Mouse (Mus musculus): Measurements from ENCODE around the gene Kank3. TPM values are rescaled to one million over a fixed set of nuclear protein-coding genes. Genes with fewer than 3 reads are reported as not detected.

The Kank3 gene
- polyA plus RNA-seq, 1 experiment from 2014 or later, result 23.0 TPM

GRCm38 (mm10) chr17:33798306-33798705, 12.0 kb upstream of the Kank3 start:
- Histone ChIP-seq H3K27ac (replicated peaks; ENCODE audit: low read depth, low read length) (no peak overlapping the region), H3K27me3 (ENCODE audit: control insufficient read depth, insufficient read depth, low read length) (no peaks in the 10 kb centered on the region), H3K4me2 (ENCODE audit: low read depth, severe bottlenecking) (no peak overlapping the region), H3K36me3 (ENCODE audit: control insufficient read depth, insufficient read depth, low read length) (no peaks in the 10 kb centered on the region), H3K9me3 (ENCODE audit: control insufficient read depth, low read length) (no peaks in the 10 kb centered on the region), H3K4me1 (ENCODE audit: control insufficient read depth, insufficient read depth, low read length) (no peaks in the 10 kb centered on the region), H3K4me3 (ENCODE audit: low read depth, low read length) (no peak overlapping the region), H3K9ac (ENCODE audit: low read length) (no peak overlapping the region; the same call in 1 of the 2 replicates)
- 63% methylated on average over 3 of the region's 3 CpGs for WGBS
- DNase-seq (ENCODE audit: low spot score) (no peak), ATAC-seq (ENCODE audit: insufficient number of reproducible peaks, low FRiP score, low TSS enrichment, low read depth) (no peak)

DNA sequence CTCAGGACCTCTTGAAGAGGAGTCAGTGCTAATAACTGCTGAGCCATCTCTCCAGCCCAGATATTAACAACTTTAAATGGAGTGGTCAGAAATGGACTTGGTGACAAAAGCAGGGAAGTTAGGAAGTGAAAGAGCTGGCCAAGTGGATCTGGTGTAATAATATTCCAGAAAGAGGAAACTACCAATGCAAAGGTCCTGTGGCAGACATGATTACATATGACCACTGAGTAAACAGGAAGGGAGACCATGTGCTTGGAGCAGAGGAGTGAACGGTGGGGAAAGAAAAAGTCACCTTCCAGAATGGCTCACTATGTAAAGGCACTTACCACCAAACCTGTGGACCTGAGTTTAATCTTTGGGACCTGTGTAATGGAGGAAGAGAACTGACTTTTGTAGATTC, 11.0 kb upstream of the Kank3 start:
- H3K9ac ChIP-seq (ENCODE audit: low read length), result no peak overlapping the region
- no peak overlapping the region for H3K4me3 ChIP-seq (ENCODE audit: low read depth, low read length)
- H3K4me1 ChIP-seq (ENCODE audit: control insufficient read depth, insufficient read depth, low read length), result no peaks in the 10 kb centered on the region
- H3K4me2 ChIP-seq (ENCODE audit: low read depth, severe bottlenecking), result no peak overlapping the region
- ATAC-seq (ENCODE audit: insufficient number of reproducible peaks, low FRiP score, low TSS enrichment, low read depth), result no peak
- DNase-seq (ENCODE audit: low spot score), result no peak
- no peaks in the 10 kb centered on the region for H3K27me3 ChIP-seq (ENCODE audit: control insufficient read depth, insufficient read depth, low read length)
- WGBS, result 78% methylated on average over 1 of the region's 1 CpGs
- no peaks in the 10 kb centered on the region for H3K9me3 ChIP-seq (ENCODE audit: control insufficient read depth, low read length)
- no peaks in the 10 kb centered on the region for H3K36me3 ChIP-seq (ENCODE audit: control insufficient read depth, insufficient read depth, low read length)
- no peak overlapping the region for H3K27ac ChIP-seq (replicated peaks; ENCODE audit: low read depth, low read length)

GRCm38 (mm10) chr17:33802221-33802620, 8.1 kb upstream of the Kank3 start:
- 10% methylated on average over 2 of the region's 2 CpGs for WGBS
- no peaks in the 10 kb centered on the region for H3K27me3 ChIP-seq (ENCODE audit: control insufficient read depth, insufficient read depth, low read length)
- ATAC-seq (ENCODE audit: insufficient number of reproducible peaks, low FRiP score, low TSS enrichment, low read depth), result no peak

GRCm38 (mm10) chr17:33804205-33804604, 6.1 kb upstream of the Kank3 start:
- H3K36me3 ChIP-seq (ENCODE audit: control insufficient read depth, insufficient read depth, low read length), result no peaks in the 10 kb centered on the region
- 55% methylated on average over 4 of the region's 4 CpGs for WGBS
- H3K27me3 ChIP-seq (ENCODE audit: control insufficient read depth, insufficient read depth, low read length), result no peaks in the 10 kb centered on the region
- no peak for ATAC-seq (ENCODE audit: insufficient number of reproducible peaks, low FRiP score, low TSS enrichment, low read depth)
- no peak overlapping the region for H3K4me3 ChIP-seq (ENCODE audit: low read depth, low read length)
- no peak for DNase-seq (ENCODE audit: low spot score)
- H3K4me2 ChIP-seq (ENCODE audit: low read depth, severe bottlenecking), result no peak overlapping the region
- H3K27ac ChIP-seq (replicated peaks; ENCODE audit: low read depth, low read length), result no peak overlapping the region
- no peaks in the 10 kb centered on the region for H3K9me3 ChIP-seq (ENCODE audit: control insufficient read depth, low read length)
- no peaks in the 10 kb centered on the region for H3K4me1 ChIP-seq (ENCODE audit: control insufficient read depth, insufficient read depth, low read length)
- no peak overlapping the region for H3K9ac ChIP-seq (ENCODE audit: low read length)

More at GRCm38 (mm10) chr17:33802221-33802620, 8.1 kb upstream of the Kank3 start:
- no peaks in the 10 kb centered on the region for H3K9me3 ChIP-seq (ENCODE audit: control insufficient read depth, low read length)
- no peak overlapping the region for H3K9ac ChIP-seq (ENCODE audit: low read length)
- H3K4me2 ChIP-seq (ENCODE audit: low read depth, severe bottlenecking), result no peak overlapping the region
- no peaks in the 10 kb centered on the region for H3K36me3 ChIP-seq (ENCODE audit: control insufficient read depth, insufficient read depth, low read length)
- no peak for DNase-seq (ENCODE audit: low spot score)
- H3K4me1 ChIP-seq (ENCODE audit: control insufficient read depth, insufficient read depth, low read length), result no peaks in the 10 kb centered on the region
- no peak overlapping the region for H3K27ac ChIP-seq (replicated peaks; ENCODE audit: low read depth, low read length)
- no peak overlapping the region for H3K4me3 ChIP-seq (ENCODE audit: low read depth, low read length)

GRCm38 (mm10) chr17:33804745-33805144, 5.6 kb upstream of the Kank3 start:
- no peaks in the 10 kb centered on the region for H3K27me3 ChIP-seq (ENCODE audit: control insufficient read depth, insufficient read depth, low read length)
- no peaks in the 10 kb centered on the region for H3K9me3 ChIP-seq (ENCODE audit: control insufficient read depth, low read length)
- H3K4me3 ChIP-seq (ENCODE audit: low read depth, low read length), result no peak overlapping the region
- no peak overlapping the region for H3K4me2 ChIP-seq (ENCODE audit: low read depth, severe bottlenecking)
- no peaks in the 10 kb centered on the region for H3K4me1 ChIP-seq (ENCODE audit: control insufficient read depth, insufficient read depth, low read length)
- WGBS, result 62% methylated on average over 1 of the region's 1 CpGs
- ATAC-seq (ENCODE audit: insufficient number of reproducible peaks, low FRiP score, low TSS enrichment, low read depth) (no peak), DNase-seq (ENCODE audit: low spot score) (no peak)
- H3K9ac ChIP-seq (ENCODE audit: low read length), result no peak overlapping the region
- H3K36me3 ChIP-seq (ENCODE audit: control insufficient read depth, insufficient read depth, low read length), result no peaks in the 10 kb centered on the region
- no peak overlapping the region for H3K27ac ChIP-seq (replicated peaks; ENCODE audit: low read depth, low read length)

- 59% methylated on average over 8 of the region's 9 CpGs for WGBS
- ATAC-seq (ENCODE audit: insufficient number of reproducible peaks, low FRiP score, low TSS enrichment, low read depth), result no peak
Measured at GRCm38 (mm10) chr17:33807181-33807888, 3.0 kb upstream of the Kank3 start.

DNA sequence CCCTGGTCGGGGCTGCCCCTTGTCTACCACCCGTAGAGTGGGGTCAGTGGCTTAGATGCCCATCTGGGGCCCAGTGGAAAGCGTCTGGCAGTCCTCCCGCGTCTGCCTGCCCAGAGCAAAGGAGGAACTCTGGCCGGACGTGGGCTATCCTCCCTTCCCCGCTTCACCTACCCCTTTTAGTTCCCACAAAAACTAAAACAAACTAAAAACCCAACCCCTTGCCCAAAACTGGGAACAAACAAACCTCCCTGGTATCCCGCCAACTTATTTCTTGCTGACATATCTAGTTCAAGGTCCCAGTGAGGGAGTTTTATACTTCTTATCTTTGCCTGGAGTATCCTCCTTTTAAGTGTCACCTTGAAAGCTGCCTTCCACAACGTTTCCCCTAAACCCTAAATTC, 2.1 kb upstream of the Kank3 start:
- 42% methylated on average over 10 of the region's 10 CpGs for WGBS
- no peak for ATAC-seq (ENCODE audit: insufficient number of reproducible peaks, low FRiP score, low TSS enrichment, low read depth)
- no peaks in the 10 kb centered on the region for H3K36me3 ChIP-seq (ENCODE audit: control insufficient read depth, insufficient read depth, low read length)
- H3K4me3 ChIP-seq (ENCODE audit: low read depth, low read length), result no peak overlapping the region
- H3K4me2 ChIP-seq (ENCODE audit: low read depth, severe bottlenecking), result no peak overlapping the region
- no peak overlapping the region for H3K27ac ChIP-seq (replicated peaks; ENCODE audit: low read depth, low read length)
- H3K9ac ChIP-seq (ENCODE audit: low read length), result no peak overlapping the region
- DNase-seq (ENCODE audit: low spot score), result no peak
- H3K27me3 ChIP-seq (ENCODE audit: control insufficient read depth, insufficient read depth, low read length), result no peaks in the 10 kb centered on the region; the same call in 1 of the 2 replicates
- no peaks in the 10 kb centered on the region; the same call in 1 of the 2 replicates for H3K9me3 ChIP-seq (ENCODE audit: control insufficient read depth, low read length)
- H3K4me1 ChIP-seq (ENCODE audit: control insufficient read depth, insufficient read depth, low read length), result no peaks in the 10 kb centered on the region

More at GRCm38 (mm10) chr17:33807181-33807888, 3.0 kb upstream of the Kank3 start:
- no peak overlapping the region for H3K4me3 ChIP-seq (ENCODE audit: low read depth, low read length)
- no peaks in the 10 kb centered on the region; the same call in 1 of the 2 replicates for H3K9me3 ChIP-seq (ENCODE audit: control insufficient read depth, low read length)
- H3K9ac ChIP-seq (ENCODE audit: low read length), result no peak overlapping the region
- no peak overlapping the region for H3K27ac ChIP-seq (replicated peaks; ENCODE audit: low read depth, low read length)
- no peaks in the 10 kb centered on the region; the same call in 1 of the 2 replicates for H3K27me3 ChIP-seq (ENCODE audit: control insufficient read depth, insufficient read depth, low read length)
- H3K4me2 ChIP-seq (ENCODE audit: low read depth, severe bottlenecking), result no peak overlapping the region
- H3K36me3 ChIP-seq (ENCODE audit: control insufficient read depth, insufficient read depth, low read length), result no peaks in the 10 kb centered on the region
- DNase-seq (ENCODE audit: low spot score), result no peak
- no peaks in the 10 kb centered on the region for H3K4me1 ChIP-seq (ENCODE audit: control insufficient read depth, insufficient read depth, low read length)

GRCm38 (mm10) chr17:33811142-33811516, 810 bp downstream of the Kank3 start:
- ATAC-seq (ENCODE audit: insufficient number of reproducible peaks, low FRiP score, low TSS enrichment, low read depth), result no peak
- Histone ChIP-seq H3K36me3 (ENCODE audit: control insufficient read depth, insufficient read depth, low read length) (no peaks in the 10 kb centered on the region), H3K9me3 (ENCODE audit: control insufficient read depth, low read length) (no peaks in the 10 kb centered on the region; the same call in 1 of the 2 replicates), H3K4me2 (ENCODE audit: low read depth, severe bottlenecking) (peak overlapping the region; percentile 69), H3K27me3 (ENCODE audit: control insufficient read depth, insufficient read depth, low read length) (no peaks in the 10 kb centered on the region; the same call in 1 of the 2 replicates), H3K4me1 (ENCODE audit: control insufficient read depth, insufficient read depth, low read length) (no peaks in the 10 kb centered on the region), H3K9ac (ENCODE audit: low read length) (no peak overlapping the region), H3K4me3 (ENCODE audit: low read depth, low read length) (peak overlapping the region; percentile 48), H3K27ac (replicated peaks; ENCODE audit: low read depth, low read length) (no peak overlapping the region)
- peak; percentile 29 for DNase-seq (ENCODE audit: low spot score)
- WGBS, result 33% methylated on average over 7 of the region's 7 CpGs

Data from limb, embryonic 11.5 days (tissue).